Mouse (Mus musculus): ENCODE data around the gene Mansc1. TPM values are rescaled to one million over a fixed set of nuclear protein-coding genes. Genes with fewer than 3 reads are reported as not detected.
A peak's percentile ranks its signal among the peaks of the same experiment; 100 is the strongest.

Gene Mansc1
- total and polyA plus RNA-seq, 3 experiments: not detected

- peaks cover 26% of the 10 kb centered on the region for H3K4me1 ChIP-seq (ENCODE audit: insufficient read depth, low read depth, low read length)
- peaks cover 12% of the 10 kb centered on the region for H3K36me3 ChIP-seq (replicated peaks)
- TF ChIP-seq GATA2 (IDR thresholded peaks at IDR 0.05; ENCODE audit: borderline replicate concordance, low read depth, low read length) (no peak), GATA1 (IDR thresholded peaks at IDR 0.05; ENCODE audit: borderline replicate concordance, low read length) (no peak), TAL1 (conservative IDR thresholded peaks at IDR 0.05; ENCODE audit: low read depth, low read length) (no peak), POLR2AphosphoS5 (IDR thresholded peaks at IDR 0.05; ENCODE audit: insufficient replicate concordance, low read depth, low read length) (no peak), CTCF (IDR thresholded peaks at IDR 0.05; ENCODE audit: low read depth, low read length) (no peak)
- peak; percentile 15 for DNase-seq (ENCODE audit: low spot score)
- no peaks in the 10 kb centered on the region for H3K27me3 ChIP-seq (ENCODE audit: insufficient read depth, low read length)
- no peak for ATAC-seq (ENCODE audit: extremely low read depth, insufficient number of reproducible peaks, low FRiP score, poor library complexity, severe bottlenecking)
- H3K4me3 ChIP-seq (ENCODE audit: low read depth, low read length): peak overlapping the region; percentile 82
- H3K9me3 ChIP-seq (replicated peaks): no peaks in the 10 kb centered on the region
These were observed 66.6 kb downstream of the Mansc1 start for GRCm38 (mm10) chr6:134565606-134566247.

- DNase-seq (ENCODE audit: low spot score) (no peak), ATAC-seq (ENCODE audit: extremely low read depth, insufficient number of reproducible peaks, low FRiP score, poor library complexity, severe bottlenecking) (no peak)
- Histone ChIP-seq H3K9me3 (replicated peaks) (no peaks in the 10 kb centered on the region), H3K27me3 (ENCODE audit: insufficient read depth, low read length) (no peaks in the 10 kb centered on the region), H3K36me3 (replicated peaks) (peaks cover 17% of the 10 kb centered on the region), H3K4me3 (ENCODE audit: low read depth, low read length) (no peak overlapping the region; the same call in 1 of the 2 replicates), H3K4me1 (ENCODE audit: insufficient read depth, low read depth, low read length) (peaks cover 32% of the 10 kb centered on the region)
- no peak for TF ChIP-seq GATA2 (IDR thresholded peaks at IDR 0.05; ENCODE audit: borderline replicate concordance, low read depth, low read length)
- TF ChIP-seq TAL1 (conservative IDR thresholded peaks at IDR 0.05; ENCODE audit: low read depth, low read length): no peak
- no peak for TF ChIP-seq CTCF (IDR thresholded peaks at IDR 0.05; ENCODE audit: low read depth, low read length)
- no peak for TF ChIP-seq GATA1 (IDR thresholded peaks at IDR 0.05; ENCODE audit: borderline replicate concordance, low read length)
- no peak for TF ChIP-seq POLR2AphosphoS5 (IDR thresholded peaks at IDR 0.05; ENCODE audit: insufficient replicate concordance, low read depth, low read length)
These were observed 67.7 kb downstream of the Mansc1 start for GRCm38 (mm10) chr6:134564539-134564938.

- Histone ChIP-seq H3K4me3 (ENCODE audit: low read depth, low read length) (no peak overlapping the region), H3K27me3 (ENCODE audit: insufficient read depth, low read length) (no peaks in the 10 kb centered on the region), H3K4me1 (ENCODE audit: insufficient read depth, low read depth, low read length) (peaks cover 56% of the 10 kb centered on the region), H3K36me3 (replicated peaks) (peaks cover 25% of the 10 kb centered on the region), H3K9me3 (replicated peaks) (no peaks in the 10 kb centered on the region)
- ATAC-seq (ENCODE audit: extremely low read depth, insufficient number of reproducible peaks, low FRiP score, poor library complexity, severe bottlenecking) (no peak), DNase-seq (ENCODE audit: low spot score) (no peak)
- no peak for TF ChIP-seq GATA1 (IDR thresholded peaks at IDR 0.05; ENCODE audit: borderline replicate concordance, low read length)
- TF ChIP-seq CTCF (IDR thresholded peaks at IDR 0.05; ENCODE audit: low read depth, low read length): no peak
- TF ChIP-seq TAL1 (conservative IDR thresholded peaks at IDR 0.05; ENCODE audit: low read depth, low read length): no peak
- no peak for TF ChIP-seq GATA2 (IDR thresholded peaks at IDR 0.05; ENCODE audit: borderline replicate concordance, low read depth, low read length)
- no peak for TF ChIP-seq POLR2AphosphoS5 (IDR thresholded peaks at IDR 0.05; ENCODE audit: insufficient replicate concordance, low read depth, low read length)
These were observed 72.7 kb downstream of the Mansc1 start for GRCm38 (mm10) chr6:134559635-134560034.

Other genes starting within 250 kb of the Mansc1 start
- not detected in 2 replicates for gene Bcl2l14, start 236.2 kb downstream of the Mansc1 start, total RNA-seq (2014; fragmentation: Nextera tagmentation)
- gene Bcl2l14, start 236.2 kb downstream of the Mansc1 start, total RNA-seq (2017): 0.71 TPM in 1 of 2 replicates, not detected in the other
- gene Bcl2l14, start 236.2 kb downstream of the Mansc1 start, polyA plus RNA-seq (2012): 0.09 TPM in 1 of 2 replicates, not detected in the other
- gene Lrp6, start 65.5 kb downstream of the Mansc1 start, total RNA-seq (2014; fragmentation: Nextera tagmentation): 74.3 and 75.2 TPM in 2 replicates
- 60.9 and 75.2 TPM in 2 replicates for gene Lrp6, start 65.5 kb downstream of the Mansc1 start, total RNA-seq (2017)
- 18.5 and 19.8 TPM in 2 replicates for gene Lrp6, start 65.5 kb downstream of the Mansc1 start, polyA plus RNA-seq (2012)
- gene Borcs5, start 7.0 kb upstream of the Mansc1 start, total RNA-seq (2014; fragmentation: Nextera tagmentation): 18.8 and 19.6 TPM in 2 replicates
- 9.1 and 11.7 TPM in 2 replicates for gene Borcs5, start 7.0 kb upstream of the Mansc1 start, total RNA-seq (2017)
- 8.5 and 8.8 TPM in 2 replicates for gene Borcs5, start 7.0 kb upstream of the Mansc1 start, polyA plus RNA-seq (2012)
- 55.5 TPM in 2 replicates for gene Dusp16, start 160.1 kb upstream of the Mansc1 start, total RNA-seq (2014; fragmentation: Nextera tagmentation)
- gene Dusp16, start 160.1 kb upstream of the Mansc1 start, total RNA-seq (2017): 9.9 and 15.0 TPM in 2 replicates
- gene Dusp16, start 160.1 kb upstream of the Mansc1 start, polyA plus RNA-seq (2012): 2.9 and 5.2 TPM in 2 replicates
- gene Crebl2, start 197.7 kb upstream of the Mansc1 start, total RNA-seq (2014; fragmentation: Nextera tagmentation): 8.4 and 11.4 TPM in 2 replicates
- gene Crebl2, start 197.7 kb upstream of the Mansc1 start, total RNA-seq (2017): 10.7 and 12.3 TPM in 2 replicates
- gene Crebl2, start 197.7 kb upstream of the Mansc1 start, polyA plus RNA-seq (2012): 2.0 and 2.4 TPM in 2 replicates